19 mouse cellular contexts compared by ENCODE assay signal in genomic region chr8:84023631-84024030, GRCm38 (mm10). TPM values are rescaled to one million over a fixed set of nuclear protein-coding genes. Genes with fewer than 3 reads are reported as not detected.
A peak's percentile ranks its signal among the peaks of the same experiment; 100 is the strongest.
DNase-seq lines count a peak whose midpoint lies in the region; ATAC-seq and TF ChIP-seq lines count a peak whose summit lies in the region.
"Had no signal": no experiment of that assay in that cellular context is flagged by ENCODE, and none has a peak within 500 bp of the region (broad histone marks: within the 10 kb centered on the region; RNA-seq: fewer than 3 reads in every experiment).

No protein-coding gene starts in this region.

- H3K36me3 ChIP-seq in heart, postnatal 0 days (replicated peaks; ENCODE audit: control insufficient read depth, insufficient read depth, low read length): no peaks in the 10 kb centered on the region
- no peaks in the 10 kb centered on the region for H3K36me3 ChIP-seq in forebrain, embryonic 15.5 days
- H3K36me3 ChIP-seq: hindbrain, embryonic 10.5 days; neural tube, embryonic 15.5 days had no signal

- no peak overlapping the region for H3K9ac ChIP-seq in heart, postnatal 0 days (replicated peaks; ENCODE audit: low read depth, low read length)
- H3K9ac ChIP-seq in forebrain, embryonic 15.5 days (replicated peaks): no peak overlapping the region
- H3K9ac ChIP-seq: neural tube, embryonic 15.5 days had no signal

- DNase-seq in gastrocnemius, adult 2 months: no peak
- DNase-seq in gastrocnemius, adult 18-20 months (ENCODE audit: low spot score): no peak
- DNase-seq in heart, postnatal 0 days (ENCODE audit: low spot score): no peak
- DNase-seq in heart, adult 9 months (ENCODE audit: low spot score in 2 of 2): no peak
- peak; percentile 94 for DNase-seq in kidney, adult 9 months
- peak; percentile 51 to 73 for DNase-seq in kidney, postnatal 4 days
- DNase-seq in MN1 (ENCODE audit: low spot score): no peak

- no peak for TF ChIP-seq EP300 in heart, postnatal 0 days (IDR thresholded peaks at IDR 0.05; ENCODE audit: low read depth)

- ATAC-seq in heart, postnatal 0 days (ENCODE audit: insufficient read depth, low read depth): no peak; the same call in 1 of the 2 replicates
- ATAC-seq in forebrain, embryonic 15.5 days (replicated peaks): no peak
- ATAC-seq: activated CD4-positive, CD25-positive, alpha-beta regulatory T cell, adult 4 months; forebrain, embryonic 14.5 days; inflammation-experienced regulatory T-cells, adult 6 months had no signal

- H3K4me3 ChIP-seq in gastrocnemius, adult 2 months: no peak overlapping the region; the same call in 1 of the 2 replicates
- H3K4me3 ChIP-seq in heart, postnatal 0 days (ENCODE audit: low read depth, low read length): no peak overlapping the region
- H3K4me3 ChIP-seq in forebrain, embryonic 15.5 days: no peak overlapping the region
- H3K4me3 ChIP-seq: hindbrain, embryonic 10.5 days; neural tube, embryonic 15.5 days had no signal

- peak overlapping the region; percentile 76 for H3K27ac ChIP-seq in gastrocnemius, adult 2 months
- H3K27ac ChIP-seq in heart, postnatal 0 days (ENCODE audit: low read depth): peak overlapping the region; percentile 84
- no peak overlapping the region for H3K27ac ChIP-seq in forebrain, embryonic 15.5 days (replicated peaks)
- H3K27ac ChIP-seq: hindbrain, embryonic 10.5 days; neural tube, embryonic 15.5 days had no signal

- 14% methylated on average over 1 of the region's 1 CpGs for WGBS in heart, postnatal 0 days
- WGBS in forebrain, embryonic 15.5 days: 78% methylated on average over 1 of the region's 1 CpGs

- H3K9me3 ChIP-seq in heart, postnatal 0 days (replicated peaks; ENCODE audit: control insufficient read depth, low read length): no peaks in the 10 kb centered on the region
- no peaks in the 10 kb centered on the region for H3K9me3 ChIP-seq in forebrain, embryonic 15.5 days
- H3K9me3 ChIP-seq: hindbrain, embryonic 10.5 days; neural tube, embryonic 15.5 days had no signal

- TF ChIP-seq CTCF in gastrocnemius, adult 2 months (IDR thresholded peaks at IDR 0.05): no peak
- TF ChIP-seq CTCF in heart, postnatal 0 days (IDR thresholded peaks at IDR 0.05; ENCODE audit: low read depth): no peak

- intact Hi-C loops in gastrocnemius, adult 2 months (cut with DNase I): no loop called here

- peak overlapping the region; percentile 28; the same call in 1 of the 2 replicates for H3K4me2 ChIP-seq in heart, postnatal 0 days (ENCODE audit: low read depth, low read length)
- H3K4me2 ChIP-seq in forebrain, embryonic 15.5 days (replicated peaks): no peak overlapping the region
- H3K4me2 ChIP-seq: liver, embryonic 11.5 days; neural tube, embryonic 15.5 days had no signal

- peaks cover 37% of the 10 kb centered on the region for H3K4me1 ChIP-seq in heart, postnatal 0 days (ENCODE audit: control insufficient read depth, insufficient read depth)
- H3K4me1 ChIP-seq in forebrain, embryonic 15.5 days: peaks cover 9% of the 10 kb centered on the region

- H3K27me3 ChIP-seq in heart, postnatal 0 days (ENCODE audit: control insufficient read depth, insufficient read depth, low read length): peaks cover 33% of the 10 kb centered on the region
- peaks cover 29% of the 10 kb centered on the region for H3K27me3 ChIP-seq in forebrain, embryonic 15.5 days

RNA-seq across cellular contexts. Expression of gene Palm3, which starts 2.4 kb away (rescaled TPM):
- total RNA-seq in gastrocnemius, adult 2 months (2021): under 1 TPM in 1 of 2 experiments, not detected in 1; 0.31 TPM
- total RNA-seq in gastrocnemius, adult 18-20 months (2021): under 1 TPM; 0.09 to 0.11 TPM
- total RNA-seq in heart, postnatal 0 days (2014; rRNA removed; ENCODE audit: low replicate concordance): not detected in 2 replicates
- 0.33 and 0.41 TPM in 2 replicates for polyA plus RNA-seq in heart, postnatal 0 days (2015; fragmentation: Nextera tagmentation; extraction: Ambion mirVana)
- 0.94 and 2.6 TPM in 2 replicates for polyA plus RNA-seq in forebrain, embryonic 15.5 days (2015; fragmentation: Nextera tagmentation; extraction: Ambion mirVana)

RNA-seq across cellular contexts. Expression of gene 2210011C24Rik, which starts 11.7 kb away (rescaled TPM):
- total RNA-seq in gastrocnemius, adult 2 months (2021): 1 to 10 TPM; 1.5 to 2.1 TPM
- 1 to 10 TPM; 2.0 to 2.4 TPM for total RNA-seq in gastrocnemius, adult 18-20 months (2021)
- total RNA-seq in heart, postnatal 0 days (2014; rRNA removed; ENCODE audit: low replicate concordance): 17.8 TPM in 1 of 2 replicates, not detected in the other
- 0.48 and 0.88 TPM in 2 replicates for polyA plus RNA-seq in heart, postnatal 0 days (2015; fragmentation: Nextera tagmentation; extraction: Ambion mirVana)
- not detected in 2 replicates for polyA plus RNA-seq in forebrain, embryonic 15.5 days (2015; fragmentation: Nextera tagmentation; extraction: Ambion mirVana)
- total RNA-seq: adrenal gland, postnatal 36 days had no signal
- polyA plus RNA-seq: forebrain, embryonic 14.5 days; hindbrain, embryonic 10.5 days; liver, embryonic 11.5 days had no signal

RNA-seq across cellular contexts. Expression of gene Il27ra, which starts 18.8 kb away (rescaled TPM):
- under 1 TPM; 0.36 to 0.61 TPM for total RNA-seq in gastrocnemius, adult 2 months (2021)
- under 1 TPM; 0.37 to 0.66 TPM for total RNA-seq in gastrocnemius, adult 18-20 months (2021)
- 3.9 and 5.6 TPM in 2 replicates for total RNA-seq in heart, postnatal 0 days (2014; rRNA removed; ENCODE audit: low replicate concordance)
- polyA plus RNA-seq in heart, postnatal 0 days (2015; fragmentation: Nextera tagmentation; extraction: Ambion mirVana): 2.6 and 3.6 TPM in 2 replicates
- 0.41 and 0.68 TPM in 2 replicates for polyA plus RNA-seq in forebrain, embryonic 15.5 days (2015; fragmentation: Nextera tagmentation; extraction: Ambion mirVana)

RNA-seq across cellular contexts. Expression of gene Rln3, which starts 21.2 kb away (rescaled TPM):
- not detected for total RNA-seq in gastrocnemius, adult 2 months (2021)
- not detected for total RNA-seq in gastrocnemius, adult 18-20 months (2021)
- not detected in 2 replicates for total RNA-seq in heart, postnatal 0 days (2014; rRNA removed; ENCODE audit: low replicate concordance)
- not detected in 2 replicates for polyA plus RNA-seq in heart, postnatal 0 days (2015; fragmentation: Nextera tagmentation; extraction: Ambion mirVana)
- polyA plus RNA-seq in forebrain, embryonic 15.5 days (2015; fragmentation: Nextera tagmentation; extraction: Ambion mirVana): not detected in 2 replicates
- total RNA-seq: adrenal gland, postnatal 36 days; gastrocnemius, adult 8-10 months; layer of hippocampus, postnatal 25 days; left cerebral cortex, postnatal 36 days had no signal
- polyA plus RNA-seq: forebrain, embryonic 14.5 days; liver, embryonic 11.5 days; stomach, embryonic 14.5 days had no signal

RNA-seq across cellular contexts. Expression of gene 1700067K01Rik, which starts 22.3 kb away (rescaled TPM):
- under 1 TPM in 1 of 2 experiments, not detected in 1; 0.48 TPM for total RNA-seq in gastrocnemius, adult 2 months (2021)
- total RNA-seq in gastrocnemius, adult 18-20 months (2021): not detected
- total RNA-seq in heart, postnatal 0 days (2014; rRNA removed; ENCODE audit: low replicate concordance): not detected in 2 replicates
- 0.96 and 1.3 TPM in 2 replicates for polyA plus RNA-seq in heart, postnatal 0 days (2015; fragmentation: Nextera tagmentation; extraction: Ambion mirVana)
- polyA plus RNA-seq in forebrain, embryonic 15.5 days (2015; fragmentation: Nextera tagmentation; extraction: Ambion mirVana): 1.4 TPM in 2 replicates
- total RNA-seq: gastrocnemius, adult 8-10 months had no signal

Comparison
In these comparisons a context has a peak if more than half of its experiments do, and no peak if none do; other contexts are left out.
1. DNase-seq: peak in kidney, adult 9 months (single experiment) and kidney, postnatal 4 days (2 of 2); none in gastrocnemius, adult 2 months (single experiment), gastrocnemius, adult 18-20 months (single experiment), heart, postnatal 0 days (single experiment), heart, adult 9 months (0 of 2) and MN1 (single experiment).